Mouse (Mus musculus) liver, embryonic 11.5 days (tissue): Measurements from ENCODE around the gene Cep72. TPM values are rescaled to one million over a fixed set of nuclear protein-coding genes. Genes with fewer than 3 reads are reported as not detected.
A peak's percentile ranks its signal among the peaks of the same experiment; 100 is the strongest.
"Not testable (repeated sequence)": the region's sequence is repeated elsewhere in the genome, so short reads cannot be mapped to it uniquely, and the experiment has no call there.

Experiments
- ATAC-seq: fragments of 200-750 bp; cut with Nextera tagmentation; replicated peaks from 2 replicates; pipeline ENCODE4 v1.8.0; 2017; ENCODE audit warnings: moderate number of reproducible peaks, mild to moderate bottlenecking, moderate TSS enrichment, moderate library complexity; ENCODE audit not compliant: low FRiP score
- DNase-seq: peaks from one replicate; pipeline ENCODE4 v3.0.0-alpha.2; 2017; ENCODE audit warnings: low spot score
- H3K27ac ChIP-seq: fragments of 300-500 bp; sonication (generic); 2 replicates; pipeline ENCODE4 v1.5.1; 2014; ENCODE audit warnings: mild to moderate bottlenecking, low read depth, low read length, control low read depth
- H3K27me3 ChIP-seq: fragments of 300-500 bp; sonication (generic); replicated peaks from 2 replicates; pipeline ENCODE4 v1.6.1; 2014; ENCODE audit warnings: low read length, mixed read lengths; ENCODE audit not compliant: control insufficient read depth, insufficient read depth
- H3K36me3 ChIP-seq: fragments of 300-500 bp; sonication (generic); 2 replicates; pipeline ENCODE4 v1.6.1; 2014; ENCODE audit warnings: mild to moderate bottlenecking, low read length, moderate library complexity, mixed read lengths; ENCODE audit not compliant: control insufficient read depth, insufficient read depth
- H3K4me1 ChIP-seq: fragments of 300-500 bp; sonication (generic); replicated peaks from 2 replicates; pipeline ENCODE4 v1.6.1; 2014; ENCODE audit warnings: low read length, mixed read lengths; ENCODE audit not compliant: control insufficient read depth, insufficient read depth
- H3K4me2 ChIP-seq: fragments of 300-500 bp; sonication (generic); 2 replicates; pipeline ENCODE4 v1.6.1; 2014; ENCODE audit warnings: mild to moderate bottlenecking, control low read depth, moderate library complexity
- H3K4me3 ChIP-seq: fragments of 300-500 bp; sonication (generic); 2 replicates; pipeline ENCODE4 v1.5.1; 2014; ENCODE audit warnings: low read depth, low read length, control low read depth
- H3K9ac ChIP-seq: fragments of 300-500 bp; sonication (generic); 2 replicates; pipeline ENCODE4 v1.6.1; 2014; ENCODE audit warnings: low read depth, low read length, control low read depth
- H3K9me3 ChIP-seq: fragments of 300-500 bp; sonication (generic); 2 replicates; pipeline ENCODE4 v1.6.1; 2016; ENCODE audit warnings: low read length, inconsistent platforms, mixed read lengths; ENCODE audit not compliant: control insufficient read depth
- WGBS: fragments of 180-500 bp; shearing (Covaris S2); extraction: QIAGEN DNeasy Blood & Tissue Kit; methylation state at CpG from one replicate; pipeline ENCODE4 v1.1.7; 2014; 5-methylcytosine and 5-hydroxymethylcytosine counted together
- polyA plus RNA-seq: library from polyadenylated mRNA; unstranded; fragments of >200 nt; fragmentation: Nextera tagmentation; extraction: Ambion mirVana; gene quantifications from 2 replicates; pipeline ENCODE4 v1.2.1, GENCODE M21; 2014

The Cep72 gene
- polyA plus RNA-seq, 1 experiment from 2014 or later, result 17.6 TPM

DNA sequence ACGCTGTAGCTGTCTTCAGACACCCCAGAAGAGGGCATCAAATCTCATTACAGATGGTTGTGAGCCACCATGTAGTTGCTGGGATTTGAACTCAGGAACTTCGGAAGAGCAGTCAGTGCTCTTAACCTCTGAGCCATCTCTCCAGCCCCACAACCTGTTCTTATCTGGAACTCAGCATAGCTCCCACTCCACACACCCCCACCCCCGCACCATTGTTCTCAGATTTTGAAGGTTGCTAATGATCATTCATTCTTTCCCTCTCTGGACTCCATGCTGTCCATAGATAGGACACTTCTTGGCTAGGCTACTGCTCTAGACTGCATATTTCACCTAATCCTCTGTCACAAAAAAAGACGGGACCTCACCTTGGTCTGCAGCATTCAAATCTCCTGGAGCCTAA is 55.2 kb downstream of the Cep72 start:
- H3K27me3 ChIP-seq, result peaks cover 44% of the 10 kb centered on the region
- WGBS, result 82% methylated on average over 4 of the region's 4 CpGs
- not testable (repeated sequence) for H3K36me3 ChIP-seq, H3K9ac ChIP-seq, H3K9me3 ChIP-seq, ATAC-seq, DNase-seq, H3K4me1 ChIP-seq, H3K4me3 ChIP-seq, H3K4me2 ChIP-seq, H3K27ac ChIP-seq

DNA sequence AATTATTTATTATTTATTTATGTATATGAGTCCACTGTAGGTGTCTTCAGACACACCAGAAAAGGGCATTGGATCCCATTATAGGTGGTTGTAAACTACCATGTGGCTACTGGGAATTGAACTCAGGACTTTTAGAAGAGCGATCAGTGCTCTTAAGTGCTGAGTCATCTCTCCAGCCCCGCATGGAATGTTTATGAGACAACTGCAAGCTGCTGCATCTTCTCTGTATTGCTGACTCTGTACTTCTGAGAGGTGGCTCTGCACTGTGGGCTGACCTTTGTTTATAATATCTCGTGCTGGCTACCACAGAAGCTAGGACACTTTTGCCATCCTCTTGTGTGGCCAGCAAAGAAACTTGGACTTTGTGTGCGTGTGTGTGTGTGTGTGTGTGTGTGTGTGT is 60.6 kb downstream of the Cep72 start:
- Histone ChIP-seq H3K36me3 (no peaks in the 10 kb centered on the region), H3K9ac (no peak overlapping the region), H3K4me1 (no peaks in the 10 kb centered on the region), H3K4me3 (no peak overlapping the region), H3K27ac (no peak overlapping the region), H3K27me3 (no peaks in the 10 kb centered on the region), H3K4me2 (no peak overlapping the region), H3K9me3 (no peaks in the 10 kb centered on the region)
- ATAC-seq (no peak), DNase-seq (no peak)
- 65% methylated on average over 4 of the region's 4 CpGs for WGBS

DNA sequence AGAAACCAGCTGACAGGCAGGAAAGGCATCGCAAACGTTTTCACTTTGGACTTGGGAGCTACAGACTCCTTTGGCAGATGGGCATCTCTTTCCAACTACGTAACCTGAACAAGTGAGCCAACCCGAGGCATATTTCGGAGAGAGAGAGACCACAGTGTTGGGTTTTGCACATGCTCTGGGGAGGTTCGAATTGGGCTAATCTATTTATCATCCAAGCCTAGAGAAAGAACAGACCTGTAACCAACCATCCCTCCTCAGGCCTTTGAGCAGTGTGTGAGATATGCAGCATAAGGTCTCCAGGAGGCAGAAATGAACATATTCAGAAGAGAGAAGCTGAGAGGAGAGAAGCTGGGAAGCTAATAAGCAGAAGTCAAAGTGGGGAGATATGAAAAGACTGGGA is 61.1 kb downstream of the Cep72 start:
- Histone ChIP-seq H3K27ac (no peak overlapping the region), H3K36me3 (no peaks in the 10 kb centered on the region), H3K27me3 (no peaks in the 10 kb centered on the region; the same call in 1 of the 2 replicates), H3K4me1 (no peaks in the 10 kb centered on the region), H3K9ac (no peak overlapping the region), H3K9me3 (no peaks in the 10 kb centered on the region), H3K4me2 (no peak overlapping the region), H3K4me3 (no peak overlapping the region)
- WGBS, result 74% methylated on average over 6 of the region's 6 CpGs
- no peak for ATAC-seq
- DNase-seq, result no peak

DNA sequence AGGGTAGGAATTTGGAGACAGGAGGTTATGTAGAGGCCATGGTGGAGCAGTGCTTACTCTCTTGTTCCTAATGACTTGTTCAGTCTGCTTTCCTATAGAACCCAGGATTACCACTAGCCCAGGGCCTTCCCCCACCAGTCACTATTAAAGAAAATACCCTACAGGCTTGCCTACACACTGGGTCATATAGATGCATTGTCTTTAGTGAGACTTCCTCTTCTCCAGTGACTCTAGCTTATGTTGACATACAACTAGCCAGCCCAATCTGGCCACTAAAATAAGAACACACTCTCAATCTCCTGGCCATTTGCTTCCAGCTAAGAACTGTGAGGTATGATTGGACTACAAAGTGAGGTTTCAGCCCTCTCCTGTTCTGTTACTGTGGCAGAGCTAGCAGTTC is 61.6 kb downstream of the Cep72 start:
- Histone ChIP-seq H3K27me3 (no peaks in the 10 kb centered on the region; the same call in 1 of the 2 replicates), H3K27ac (no peak overlapping the region), H3K9ac (no peak overlapping the region), H3K4me1 (no peaks in the 10 kb centered on the region), H3K36me3 (no peaks in the 10 kb centered on the region), H3K9me3 (no peaks in the 10 kb centered on the region), H3K4me2 (no peak overlapping the region), H3K4me3 (no peak overlapping the region)
- ATAC-seq (no peak), DNase-seq (no peak)

DNA sequence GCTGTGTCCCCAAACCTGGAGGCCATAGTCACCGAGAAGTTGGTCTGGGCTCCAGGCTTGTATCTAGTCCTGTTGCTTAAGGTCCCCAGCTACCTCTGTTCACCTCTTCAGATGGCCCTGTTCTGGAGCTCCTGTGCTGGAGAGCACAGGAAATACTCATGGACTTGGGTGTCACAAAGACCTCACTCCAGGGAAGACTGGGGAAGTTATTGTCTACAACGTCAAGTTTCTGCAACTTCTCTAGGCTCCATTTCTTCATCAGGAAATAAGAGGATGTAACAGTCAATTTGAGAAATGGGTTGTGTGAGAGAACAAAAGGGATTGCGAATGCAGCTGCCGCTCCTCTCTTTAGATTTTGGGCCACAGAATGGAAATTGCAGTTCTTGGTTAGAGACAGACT is 65.6 kb downstream of the Cep72 start:
- no peaks in the 10 kb centered on the region; the same call in 1 of the 2 replicates for H3K27me3 ChIP-seq
- H3K4me3 ChIP-seq, result no peak overlapping the region
- no peaks in the 10 kb centered on the region for H3K9me3 ChIP-seq
- H3K27ac ChIP-seq, result no peak overlapping the region
- H3K36me3 ChIP-seq, result no peaks in the 10 kb centered on the region
- ATAC-seq (no peak), DNase-seq (no peak)
- WGBS, result 65% methylated on average over 4 of the region's 4 CpGs
- H3K4me1 ChIP-seq, result no peaks in the 10 kb centered on the region
- H3K9ac ChIP-seq, result no peak overlapping the region
- H3K4me2 ChIP-seq, result no peak overlapping the region

DNA sequence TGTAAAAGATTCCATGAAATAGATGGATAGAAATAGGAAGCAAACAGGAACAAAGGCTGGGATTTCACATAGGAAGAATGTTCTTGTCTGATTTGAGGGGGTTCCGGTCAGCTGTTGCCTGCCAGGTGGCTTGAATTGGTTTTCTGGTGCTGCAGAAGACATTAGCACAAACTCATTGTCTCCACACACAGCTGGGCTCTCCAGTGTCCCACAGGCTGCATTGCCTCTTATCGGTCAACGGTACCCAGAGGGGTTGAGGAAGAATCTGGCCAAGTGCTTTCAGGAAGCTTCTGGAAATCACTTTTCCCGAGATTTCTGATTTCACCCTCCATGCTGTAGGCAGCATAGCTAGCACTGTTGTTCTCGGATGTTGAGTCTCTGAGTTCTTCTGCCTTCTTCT is 70.8 kb downstream of the Cep72 start:
- ATAC-seq (no peak), DNase-seq (no peak)
- no peak overlapping the region for H3K27ac ChIP-seq
- no peak overlapping the region for H3K4me2 ChIP-seq
- no peak overlapping the region for H3K4me3 ChIP-seq
- no peaks in the 10 kb centered on the region; the same call in none of the 2 replicates for H3K4me1 ChIP-seq
- H3K9ac ChIP-seq, result no peak overlapping the region
- no peaks in the 10 kb centered on the region for H3K36me3 ChIP-seq
- WGBS, result 74% methylated on average over 5 of the region's 5 CpGs
- H3K27me3 ChIP-seq, result no peaks in the 10 kb centered on the region; the same call in 1 of the 2 replicates
- H3K9me3 ChIP-seq, result no peaks in the 10 kb centered on the region

DNA sequence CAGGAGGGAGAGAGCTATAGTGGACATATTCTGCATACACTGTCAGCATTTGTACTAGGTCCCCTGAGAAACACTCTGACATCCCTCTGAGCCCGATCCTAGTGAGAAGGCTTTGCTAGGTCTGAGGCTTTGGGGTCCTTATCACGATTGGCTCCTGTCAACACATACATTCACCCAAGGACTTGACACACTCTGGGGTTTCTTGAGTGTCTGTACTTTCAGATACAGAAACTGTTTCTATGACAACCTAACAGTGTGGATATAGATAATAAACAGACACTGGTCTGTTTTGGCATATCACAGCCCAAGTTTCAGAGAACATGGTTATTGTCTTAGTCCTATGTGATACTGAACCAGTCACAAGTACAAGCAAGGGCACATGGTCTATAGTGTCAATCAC is 71.3 kb downstream of the Cep72 start:
- no peaks in the 10 kb centered on the region; the same call in none of the 2 replicates for H3K4me1 ChIP-seq
- ATAC-seq (peak; percentile 94), DNase-seq (no peak)
- H3K4me2 ChIP-seq, result peak overlapping the region; percentile 4; the same call in 1 of the 2 replicates
- no peak overlapping the region for H3K9ac ChIP-seq
- H3K36me3 ChIP-seq, result no peaks in the 10 kb centered on the region
- 30% methylated on average over 2 of the region's 2 CpGs for WGBS
- H3K9me3 ChIP-seq, result no peaks in the 10 kb centered on the region
- H3K4me3 ChIP-seq, result no peak overlapping the region
- H3K27me3 ChIP-seq, result no peaks in the 10 kb centered on the region
- no peak overlapping the region for H3K27ac ChIP-seq

DNA sequence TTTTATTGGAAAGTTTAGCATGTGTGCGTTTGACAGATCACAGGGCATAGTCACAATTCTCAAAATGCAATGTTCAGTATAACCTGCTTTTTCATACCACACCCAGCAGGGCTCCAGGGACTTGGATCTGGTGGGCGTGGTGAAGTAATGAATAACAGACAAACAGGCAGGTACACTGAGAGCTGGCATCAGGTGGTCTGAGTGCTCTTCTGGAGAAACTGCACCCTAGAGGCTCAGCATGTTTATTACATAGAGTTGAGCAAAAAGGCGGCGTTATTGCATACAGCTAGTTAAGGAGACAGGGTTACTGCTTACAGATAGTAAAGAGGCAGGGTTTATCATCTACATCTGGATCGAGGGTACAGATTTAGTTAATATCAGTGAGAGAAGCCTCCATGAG is 71.8 kb downstream of the Cep72 start:
- H3K9me3 ChIP-seq, result no peaks in the 10 kb centered on the region
- no peak overlapping the region for H3K9ac ChIP-seq
- DNase-seq (no peak), ATAC-seq (peak; percentile 53)
- H3K36me3 ChIP-seq, result no peaks in the 10 kb centered on the region
- H3K4me1 ChIP-seq, result no peaks in the 10 kb centered on the region; the same call in none of the 2 replicates
- WGBS, result 69% methylated on average over 5 of the region's 5 CpGs
- H3K4me2 ChIP-seq, result peak overlapping the region; percentile 4; the same call in 1 of the 2 replicates
- H3K27me3 ChIP-seq, result no peaks in the 10 kb centered on the region
- H3K27ac ChIP-seq, result no peak overlapping the region
- H3K4me3 ChIP-seq, result no peak overlapping the region
